Mouse (Mus musculus) olfactory bulb, adult 2 months (tissue): ENCODE results near the gene Kank2. TPM values are rescaled to one million over a fixed set of nuclear protein-coding genes. Genes with fewer than 3 reads are reported as not detected.
"Not testable (repeated sequence)": the region's sequence is repeated elsewhere in the genome, so short reads cannot be mapped to it uniquely, and the experiment has no call there.

Experiments
- H3K27ac ChIP-seq: fragments of 200-500 bp; 2 replicates; pipeline ENCODE4 v1.5.1; 2012; ENCODE audit warnings: low read depth, low read length; ENCODE audit not compliant: insufficient read depth
- H3K4me1 ChIP-seq: fragments of 200-500 bp; 2 replicates; pipeline ENCODE4 v1.6.1; 2012; ENCODE audit warnings: low read length; ENCODE audit not compliant: control insufficient read depth, insufficient read depth
- H3K4me3 ChIP-seq: fragments of 200-500 bp; 2 replicates; pipeline ENCODE4 v1.5.1; 2012; ENCODE audit warnings: mild to moderate bottlenecking, low read depth, low read length, moderate library complexity; ENCODE audit not compliant: insufficient read depth
- CTCF ChIP-seq: fragments of 200-500 bp; IDR thresholded peaks from 2 replicates; pipeline ENCODE4 v1.5.1; 2012; ENCODE audit warnings: low read depth, mild to moderate bottlenecking, low read length, moderate library complexity; ENCODE audit not compliant: insufficient read depth
- POLR2A ChIP-seq: fragments of 200-500 bp; IDR thresholded peaks from 2 replicates; pipeline ENCODE4 v1.6.1; 2012; ENCODE audit warnings: mild to moderate bottlenecking, low read depth, low read length, moderate library complexity; ENCODE audit not compliant: insufficient read depth
- whole genome bisulfite sequencing: fragments of 180-500 bp; shearing (Covaris S2); methylation state at CpG from one replicate; pipeline ENCODE4 v1.1.7; 2018; 5-methylcytosine and 5-hydroxymethylcytosine counted together
- polyA plus RNA-seq: library from polyadenylated mRNA; stranded (reverse); fragments of >200 nt; gene quantifications from 2 replicates; pipeline ENCODE4 v1.2.4, GENCODE M21; 2012; ENCODE audit warnings: low replicate concordance; ENCODE audit not compliant: missing spikeins, insufficient read depth, insufficient read length

The Kank2 gene
- polyA plus RNA-seq, 1 experiment = not detected

DNA sequence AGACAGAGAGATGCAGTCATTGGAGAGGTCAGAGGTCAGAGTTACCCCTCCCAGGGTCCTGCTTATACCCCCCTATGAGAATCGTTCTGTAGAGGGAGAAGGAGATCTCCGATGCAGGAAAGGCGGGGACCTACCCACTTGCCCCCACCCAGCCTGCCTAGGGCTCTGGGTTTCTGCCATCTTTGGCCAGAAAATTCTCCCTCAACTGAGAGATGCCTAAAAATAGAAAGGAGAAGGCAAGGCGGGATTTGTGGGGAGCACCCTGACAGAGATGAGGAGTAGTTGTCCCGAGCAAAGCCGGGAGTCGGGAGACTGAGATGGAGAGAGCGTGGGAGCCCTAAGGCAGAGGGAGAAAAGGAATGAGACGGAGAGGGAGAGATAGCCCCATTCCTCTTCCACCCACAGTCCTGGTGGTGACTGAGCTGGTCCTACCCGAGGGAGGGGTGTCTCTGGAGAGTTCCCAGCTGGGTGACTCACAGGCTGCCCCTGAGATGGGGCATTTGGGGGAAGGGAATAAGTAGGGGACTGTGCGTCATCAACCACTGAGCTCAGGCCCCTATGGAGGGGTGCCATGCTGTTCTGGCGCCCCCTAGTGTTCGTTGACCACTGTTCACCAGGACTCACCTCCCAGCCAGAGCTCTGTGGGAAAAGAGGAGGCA is 5.6 kb upstream of the Kank2 start:
- TF ChIP-seq CTCF = peak; percentile 89
- no peak for TF ChIP-seq POLR2A
- H3K4me1 ChIP-seq = peaks cover 32% of the 10 kb centered on the region
- H3K4me3 ChIP-seq = peak overlapping the region; percentile 26
- H3K27ac ChIP-seq = peak overlapping the region; percentile 91
- 12% methylated on average over 13 of the region's 13 CpGs for WGBS

DNA sequence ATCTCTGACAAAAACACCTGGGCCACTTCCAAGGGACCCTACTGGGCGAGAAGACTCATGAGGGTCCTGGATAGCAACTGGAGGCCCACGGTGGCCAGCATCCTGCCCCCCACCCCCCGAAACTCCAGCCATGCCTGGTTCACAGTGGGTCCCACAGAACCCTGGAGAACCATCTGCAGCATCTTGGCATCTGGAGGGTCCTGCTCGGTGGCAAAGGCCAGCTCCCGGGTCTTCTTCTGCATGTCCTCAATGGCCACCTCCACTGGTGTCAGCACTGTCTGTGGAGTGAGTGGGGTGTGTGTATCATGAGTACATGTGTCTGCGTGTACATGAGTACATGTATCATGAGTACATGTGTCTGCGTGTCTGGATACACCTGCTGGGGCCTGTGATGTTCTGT is 3.0 kb upstream of the Kank2 start:
- H3K4me1 ChIP-seq = peaks cover 31% of the 10 kb centered on the region

DNA sequence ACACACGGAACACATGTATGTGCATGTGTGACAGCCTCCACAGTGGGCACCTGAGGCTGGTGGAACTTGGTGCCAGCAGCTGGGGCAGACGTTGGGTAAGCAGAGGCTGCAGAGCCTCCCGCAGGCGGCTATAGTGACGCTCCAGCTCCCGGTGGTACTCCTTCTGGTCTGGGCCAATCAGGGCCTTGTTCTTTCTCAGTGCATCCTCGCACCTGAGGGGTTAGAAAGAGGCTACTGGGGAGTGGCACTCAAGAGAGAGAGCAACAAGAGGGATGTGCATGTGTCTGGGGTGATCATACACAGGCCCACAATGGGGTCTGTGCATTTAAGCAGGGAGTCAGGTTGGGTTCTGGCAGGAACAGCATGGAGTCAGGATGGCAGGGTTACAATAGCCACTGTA is 2.6 kb upstream of the Kank2 start:
- TF ChIP-seq CTCF = no peak
- H3K4me1 ChIP-seq = peaks cover 30% of the 10 kb centered on the region
- no peak overlapping the region for H3K4me3 ChIP-seq
- H3K27ac ChIP-seq = no peak overlapping the region
- 83% methylated on average over 7 of the region's 7 CpGs for WGBS

More for the DNA sequence above, 3.0 kb upstream of the Kank2 start:
- no peak overlapping the region for H3K4me3 ChIP-seq
- H3K27ac ChIP-seq = no peak overlapping the region
- no peak for TF ChIP-seq CTCF
- TF ChIP-seq POLR2A = no peak
- whole genome bisulfite sequencing = 92% methylated on average over 7 of the region's 7 CpGs

DNA sequence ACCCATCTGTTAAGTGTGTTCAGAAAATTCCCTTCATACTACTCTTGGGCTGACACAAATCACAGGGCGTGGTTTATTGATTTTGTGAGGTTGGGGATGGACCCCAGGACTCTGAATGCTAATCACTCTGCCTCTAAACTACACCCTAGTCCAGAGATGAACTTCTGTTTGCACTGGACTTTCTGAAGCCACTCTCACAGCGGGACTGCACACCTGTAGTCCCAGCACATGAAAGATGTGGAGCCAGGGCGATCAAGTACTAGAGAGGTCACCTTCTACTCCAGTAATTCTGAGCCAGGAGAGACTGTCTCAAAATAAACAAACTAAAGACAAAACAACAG is 436 bp upstream of the Kank2 start:
- Histone ChIP-seq H3K27ac (no peak overlapping the region), H3K4me1 (peaks cover 17% of the 10 kb centered on the region), H3K4me3 (peak overlapping the region; percentile 58)
- TF ChIP-seq CTCF = no peak
- no peak for TF ChIP-seq POLR2A
- 65% methylated on average over 3 of the region's 3 CpGs for WGBS

DNA sequence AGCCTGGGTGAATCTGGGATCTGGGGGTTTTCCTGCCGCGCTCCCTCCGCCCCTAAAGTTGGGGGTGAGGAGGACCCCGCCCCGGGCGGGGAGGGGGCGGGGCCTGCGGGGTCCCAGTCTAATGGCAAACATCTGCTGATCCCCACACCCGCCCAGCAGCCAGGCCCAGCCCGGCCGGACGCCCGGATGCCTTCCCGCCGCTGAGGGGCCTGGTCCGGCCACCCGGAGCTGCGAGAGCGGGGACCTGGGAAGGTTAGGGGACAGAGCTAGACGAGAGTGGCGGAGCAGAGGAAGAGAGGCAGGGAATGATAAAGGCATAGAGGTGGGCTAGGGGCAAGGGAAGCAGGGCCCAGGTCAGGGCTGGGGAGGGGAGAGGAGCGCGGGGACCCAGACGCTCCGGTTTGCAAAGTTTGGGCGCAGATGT is 611 bp downstream of the Kank2 start:
- peaks cover 13% of the 10 kb centered on the region for H3K4me1 ChIP-seq
- 1% methylated on average over 26 of the region's 26 CpGs for WGBS
- H3K4me3 ChIP-seq = peak overlapping the region; percentile 58
- H3K27ac ChIP-seq = no peak overlapping the region
- TF ChIP-seq POLR2A (no peak), CTCF (no peak)

DNA sequence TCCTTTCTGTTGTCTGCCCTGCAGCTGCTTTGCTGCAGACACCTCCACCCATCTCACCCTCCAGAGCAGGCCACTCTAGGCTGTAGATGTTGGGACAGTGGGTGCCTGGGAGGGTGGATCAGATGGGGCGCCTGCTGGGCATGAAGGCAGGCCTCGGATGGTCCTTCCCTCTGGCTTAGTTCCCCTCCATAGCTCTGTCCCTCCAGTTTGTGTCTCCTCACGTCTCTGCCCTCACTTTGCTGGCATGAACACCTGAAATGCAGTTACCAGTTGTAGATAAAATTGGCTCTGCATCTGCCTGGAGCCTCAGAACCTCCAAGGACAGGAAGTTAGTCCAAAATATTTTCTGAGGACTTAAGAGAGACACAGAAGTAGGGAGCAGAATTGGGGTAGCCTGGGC is 1.6 kb downstream of the Kank2 start:
- WGBS = 81% methylated on average over 3 of the region's 3 CpGs
- TF ChIP-seq POLR2A (no peak), CTCF (no peak)
- H3K27ac ChIP-seq = no peak overlapping the region

DNA sequence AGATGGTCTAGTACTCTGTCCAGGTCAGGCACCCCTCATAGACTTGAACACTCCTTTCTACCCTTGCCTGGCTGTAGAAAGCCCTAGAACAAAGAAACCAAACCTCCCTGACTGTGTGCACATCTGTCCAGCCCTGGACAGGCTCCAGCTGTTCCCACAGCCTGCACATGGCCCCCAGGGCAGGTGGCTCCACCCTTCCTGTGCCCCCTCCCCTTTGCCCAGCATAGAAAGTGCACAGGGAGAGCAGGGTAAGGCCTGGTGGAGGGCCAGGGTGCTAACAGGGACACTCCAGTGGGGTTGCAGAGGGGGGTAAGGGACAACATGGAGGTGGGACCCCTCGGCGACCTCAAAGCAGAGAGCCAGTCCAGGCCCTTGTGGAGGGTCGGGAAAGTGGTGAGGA is 2.3 kb downstream of the Kank2 start:
- TF ChIP-seq CTCF (no peak), POLR2A (no peak)
- H3K4me1 ChIP-seq = peaks cover 19% of the 10 kb centered on the region
- WGBS = 70% methylated on average over 3 of the region's 3 CpGs
- H3K27ac ChIP-seq = no peak overlapping the region
- no peak overlapping the region for H3K4me3 ChIP-seq

More for the DNA sequence above, 1.6 kb downstream of the Kank2 start:
- Histone ChIP-seq H3K4me1 (peaks cover 18% of the 10 kb centered on the region), H3K4me3 (no peak overlapping the region)

DNA sequence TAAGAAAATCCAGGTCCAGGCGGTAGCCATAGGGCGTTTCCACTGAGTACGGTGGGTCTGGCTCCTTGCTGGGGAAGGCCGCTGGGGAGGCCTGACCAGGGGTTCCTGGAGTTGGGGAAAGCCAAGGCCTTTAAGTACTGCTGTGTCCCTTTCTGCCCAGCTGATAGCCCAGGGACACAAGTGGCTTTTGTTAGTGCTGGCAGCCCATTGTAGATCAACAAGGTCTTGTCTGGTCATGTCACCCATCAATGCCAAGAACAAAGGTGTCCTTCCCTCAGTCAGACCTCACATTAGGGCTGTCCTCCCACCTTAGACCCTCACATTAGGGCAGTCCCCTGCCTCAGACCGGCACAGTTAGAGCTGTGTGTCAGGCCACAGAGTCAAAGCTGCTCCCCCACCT is 3.0 kb downstream of the Kank2 start:
- Histone ChIP-seq H3K4me1 (peaks cover 19% of the 10 kb centered on the region), H3K27ac (no peak overlapping the region), H3K4me3 (no peak overlapping the region)
- 85% methylated on average over 5 of the region's 5 CpGs for WGBS
- no peak for TF ChIP-seq CTCF
- TF ChIP-seq POLR2A = no peak

DNA sequence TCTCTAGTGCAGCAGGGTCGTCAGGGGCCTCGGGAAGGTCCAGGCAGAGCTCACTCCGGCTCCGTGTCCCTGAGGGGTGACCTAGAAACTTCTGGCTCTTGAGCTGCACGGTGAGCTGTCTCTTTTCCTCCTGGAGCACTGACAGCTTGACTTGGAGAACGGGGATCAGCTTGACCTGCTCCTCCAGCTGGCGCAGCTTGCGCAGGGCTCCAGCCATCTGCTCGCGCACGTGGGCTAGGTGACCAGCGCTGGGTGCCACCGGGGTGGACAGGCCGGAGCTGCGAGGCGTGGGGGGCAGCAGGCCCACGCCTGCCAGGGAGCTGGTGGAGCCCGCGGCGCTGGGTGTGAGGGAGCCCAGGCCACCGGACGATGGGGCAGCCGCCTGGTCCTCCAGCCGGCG is 3.6 kb downstream of the Kank2 start:
- Histone ChIP-seq H3K4me3 (no peak overlapping the region), H3K4me1 (peaks cover 19% of the 10 kb centered on the region), H3K27ac (no peak overlapping the region)
- TF ChIP-seq CTCF = no peak
- TF ChIP-seq POLR2A = no peak
- WGBS = 98% methylated on average over 25 of the region's 25 CpGs

DNA sequence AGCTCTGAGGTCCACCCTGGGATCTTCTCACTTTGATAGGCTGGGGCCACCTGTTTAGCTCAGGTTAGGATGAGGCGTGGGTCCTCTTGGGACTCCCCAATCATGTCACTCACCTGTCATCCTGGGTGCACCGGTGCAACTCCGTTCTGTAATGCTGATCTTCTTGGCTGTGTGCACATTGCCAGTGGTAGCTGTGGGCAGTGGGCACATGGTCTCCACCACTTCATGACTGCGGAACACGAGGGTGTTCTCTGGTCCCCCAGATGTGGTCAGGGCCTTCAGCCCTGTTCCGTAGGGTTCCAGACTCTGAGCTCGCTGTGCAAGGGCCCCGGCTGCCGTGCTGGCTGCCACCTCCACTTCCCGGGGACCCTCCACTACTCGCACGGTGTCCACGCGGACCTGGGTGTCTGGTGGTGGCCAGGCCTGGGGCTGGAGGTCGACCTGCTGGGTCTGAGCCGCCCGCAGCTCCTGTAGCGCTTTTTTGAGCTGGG is 4.2 kb downstream of the Kank2 start:
- TF ChIP-seq CTCF = no peak
- TF ChIP-seq POLR2A = no peak
- Histone ChIP-seq H3K4me1 (peaks cover 19% of the 10 kb centered on the region), H3K27ac (no peak overlapping the region), H3K4me3 (no peak overlapping the region)
- WGBS = 97% methylated on average over 18 of the region's 18 CpGs

DNA sequence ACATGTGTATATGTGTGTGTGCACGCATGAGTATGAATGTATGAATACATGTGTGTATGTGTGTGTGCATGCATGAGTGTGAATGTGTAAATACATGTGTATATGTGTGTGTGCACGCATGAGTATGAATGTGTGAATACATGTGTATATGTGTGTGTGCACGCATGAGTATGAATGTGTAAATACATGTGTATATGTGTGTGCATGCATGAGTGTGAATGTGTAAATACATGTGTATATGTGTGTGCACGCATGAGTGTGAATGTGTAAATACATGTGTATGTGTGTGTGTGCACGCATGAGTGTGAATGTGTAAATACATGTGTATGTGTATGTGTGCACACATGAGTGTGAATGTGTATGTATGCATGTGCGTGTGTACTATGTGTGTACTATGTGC is 5.0 kb downstream of the Kank2 start:
- H3K27ac ChIP-seq = not testable (repeated sequence)

More for the DNA sequence above, 5.0 kb downstream of the Kank2 start:
- not testable (repeated sequence) for H3K4me3 ChIP-seq
- peaks cover 16% of the 10 kb centered on the region for H3K4me1 ChIP-seq
- WGBS = 98% methylated on average over 6 of the region's 6 CpGs
